Mouse (Mus musculus): Measurements from ENCODE around the gene Brd4. TPM values are rescaled to one million over a fixed set of nuclear protein-coding genes. Genes with fewer than 3 reads are reported as not detected.

Gene Brd4
- total RNA-seq, 2 experiments from 2014 or later, result 107 to 108 TPM

DNA sequence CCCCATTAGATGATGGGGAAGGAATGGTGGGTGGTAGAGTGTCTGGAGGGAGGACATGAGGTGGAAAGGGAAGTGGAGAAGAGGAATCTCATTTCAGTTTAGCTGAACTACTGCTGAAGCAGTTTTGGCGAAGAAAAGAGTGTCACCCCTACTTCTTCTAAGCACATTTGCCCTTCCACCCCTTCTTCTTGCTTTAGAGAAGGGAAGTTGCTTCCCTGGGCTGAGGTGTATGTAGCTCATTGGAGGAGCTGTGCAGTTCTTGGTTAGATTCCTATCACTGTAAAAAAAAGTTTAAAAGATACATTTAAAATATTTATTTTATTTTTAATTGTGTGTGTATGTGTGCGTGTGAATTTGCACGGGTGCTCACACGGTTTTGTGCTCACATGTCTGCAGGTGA lies 107.6 kb downstream of the Brd4 start:
- no peak for DNase-seq (ENCODE audit: low spot score in 2 of 2)

- DNase-seq (ENCODE audit: low spot score in 2 of 2), result no peak
These were observed 111.4 kb downstream of the Brd4 start for GRCm38 (mm10) chr17:32173166-32173565.

GRCm38 (mm10) chr17:32172485-32172884 lies 112.0 kb downstream of the Brd4 start:
- no peak for DNase-seq (ENCODE audit: low spot score in 2 of 2)

DNA sequence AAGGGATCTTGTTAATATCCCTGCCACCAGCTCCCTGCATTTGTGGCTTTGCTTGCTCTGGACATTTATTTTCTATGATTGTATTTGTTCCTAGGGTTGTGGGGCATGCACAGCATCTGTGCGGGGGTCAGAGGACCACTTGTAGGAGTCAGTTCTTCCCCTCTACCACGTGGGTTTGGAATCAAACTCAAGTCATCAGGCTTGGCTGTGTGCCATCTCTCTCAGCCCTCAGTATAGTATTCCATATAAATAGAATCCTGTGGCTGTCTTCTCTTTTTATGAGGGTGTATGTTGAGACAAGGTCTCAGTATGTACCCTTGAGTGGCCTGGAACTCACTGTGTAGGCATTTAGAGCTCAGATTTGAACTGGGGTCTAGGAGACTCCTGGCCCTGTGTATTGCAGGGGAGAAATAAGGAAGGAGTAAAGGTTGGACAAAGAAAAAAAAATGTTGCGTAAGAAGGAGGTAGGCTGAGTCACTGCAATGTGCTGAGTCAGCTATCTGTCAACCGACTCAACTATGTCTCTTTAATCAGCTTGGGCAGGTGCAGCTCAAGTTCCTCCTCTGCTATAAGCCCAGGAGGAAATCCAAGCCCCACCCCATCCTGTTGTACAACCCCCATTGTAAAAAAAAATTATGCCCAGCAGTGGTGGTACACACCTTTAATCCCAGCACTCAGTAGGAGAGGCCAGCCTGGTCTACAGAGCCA lies 114.8 kb downstream of the Brd4 start:
- no peak for DNase-seq (ENCODE audit: low spot score in 2 of 2)

DNA sequence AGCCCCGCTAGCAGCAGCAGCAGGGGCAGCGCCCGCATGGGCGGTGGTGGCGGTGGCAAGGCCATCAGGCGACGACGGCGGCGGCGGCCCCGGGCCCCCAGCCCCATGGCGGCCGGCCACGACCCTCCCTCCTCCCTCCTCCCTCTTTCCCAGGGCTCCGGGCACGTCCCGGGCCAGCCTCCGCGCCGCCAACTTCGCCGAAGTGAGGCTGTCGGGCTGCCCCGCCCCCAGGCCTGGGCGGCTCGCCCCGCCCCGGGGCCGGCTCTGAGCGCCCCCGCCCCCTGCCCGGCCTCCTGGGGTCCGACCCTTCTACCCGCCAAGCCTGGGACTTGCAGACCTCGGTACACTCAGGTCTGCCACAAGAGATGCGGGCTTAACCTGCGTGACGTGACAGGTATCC lies 117.8 kb downstream of the Brd4 start, which contains the start of gene Notch3:
TSS of gene Notch3 (minus strand) at position 166 of the 400 bp plus-strand sequence.
- no peak for DNase-seq (ENCODE audit: low spot score in 2 of 2)

DNA sequence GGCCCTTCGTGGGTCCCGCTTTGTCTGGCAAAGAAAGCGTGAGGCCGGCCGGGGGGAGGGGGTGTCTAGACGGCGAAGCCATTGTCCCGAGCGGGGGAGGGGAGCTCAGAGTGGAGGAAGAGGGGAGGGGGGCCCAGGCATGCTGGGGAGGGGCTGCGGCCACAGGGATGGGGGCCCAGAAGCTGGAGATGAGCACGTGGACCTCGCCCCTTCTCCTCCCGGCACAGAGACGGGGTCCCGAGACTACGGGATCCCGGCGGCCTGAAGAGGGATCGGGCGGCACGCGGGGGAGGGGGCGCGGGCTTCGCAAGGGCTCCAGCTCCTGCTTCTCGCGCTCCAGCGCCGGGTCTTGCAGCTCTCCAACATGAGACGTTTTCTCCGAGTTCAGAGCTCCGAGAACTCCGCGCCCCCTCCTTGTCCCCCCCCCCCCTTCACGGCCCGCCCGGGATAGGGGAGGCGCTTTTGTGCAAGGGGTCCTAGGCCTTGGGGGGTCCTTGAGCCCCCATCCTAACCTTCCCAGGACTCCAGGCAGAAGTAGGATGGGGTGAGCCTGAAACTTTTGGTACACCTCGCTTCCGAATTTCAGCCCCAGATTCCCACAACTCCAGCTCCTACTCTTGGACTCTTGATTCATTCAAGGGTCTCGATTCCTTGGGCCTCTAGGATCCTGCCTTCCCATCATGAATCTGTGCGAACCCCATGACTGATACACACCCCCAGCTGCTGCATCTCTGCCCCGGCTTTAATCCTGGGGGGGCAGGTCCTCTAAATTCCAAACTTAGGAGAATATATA lies 118.5 kb downstream of the Brd4 start:
- DNase-seq (ENCODE audit: low spot score in 2 of 2), result no peak

- no peak for DNase-seq (ENCODE audit: low spot score in 2 of 2)
These were observed 119.2 kb downstream of the Brd4 start for GRCm38 (mm10) chr17:32165266-32165802.

- no peak for DNase-seq (ENCODE audit: low spot score in 2 of 2)
These were observed 119.7 kb downstream of the Brd4 start for GRCm38 (mm10) chr17:32164780-32165179.

DNA sequence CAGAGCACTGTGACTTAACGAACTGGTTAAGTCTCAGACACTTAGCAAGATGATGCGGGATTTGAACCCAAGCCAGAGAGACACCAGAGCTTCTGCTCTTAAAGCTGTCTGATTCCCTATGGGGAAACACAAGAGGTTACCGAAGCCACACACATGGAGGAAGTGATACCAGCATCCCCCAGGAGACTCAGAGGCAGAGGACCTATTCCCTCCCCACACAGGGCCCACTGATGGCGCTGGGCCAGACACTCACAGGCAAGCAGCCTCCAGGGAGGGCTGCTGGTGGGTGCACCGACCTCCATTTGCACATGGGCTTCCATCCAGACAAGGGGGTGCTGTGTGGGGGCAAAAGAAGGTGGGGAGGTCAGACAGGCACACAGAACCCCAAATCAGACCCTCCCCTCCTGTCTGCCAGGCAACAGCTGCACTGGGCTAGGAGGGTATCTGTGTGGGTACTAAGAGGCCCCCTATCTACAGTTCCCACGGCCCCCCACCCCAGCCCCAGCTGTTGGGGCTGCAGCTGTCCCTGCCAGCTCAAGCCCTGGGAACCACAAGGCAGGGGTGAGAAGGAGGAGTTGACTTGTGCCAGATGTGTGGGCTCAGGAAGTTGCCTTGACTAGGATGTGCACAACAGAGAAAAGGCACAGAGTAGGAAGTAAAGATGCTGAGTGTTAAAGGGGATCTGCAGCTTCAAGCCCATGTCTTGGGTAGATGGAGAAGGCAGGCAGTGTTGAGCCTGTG lies 120.4 kb downstream of the Brd4 start:
- DNase-seq (ENCODE audit: low spot score in 2 of 2), result no peak

- DNase-seq (ENCODE audit: low spot score in 2 of 2), result peak; percentile 37 to 59
These were observed 122.2 kb downstream of the Brd4 start for GRCm38 (mm10) chr17:32162112-32162850.

GRCm38 (mm10) chr17:32160882-32161281 lies 123.6 kb downstream of the Brd4 start:
- DNase-seq (ENCODE audit: low spot score in 2 of 2), result no peak

DNA sequence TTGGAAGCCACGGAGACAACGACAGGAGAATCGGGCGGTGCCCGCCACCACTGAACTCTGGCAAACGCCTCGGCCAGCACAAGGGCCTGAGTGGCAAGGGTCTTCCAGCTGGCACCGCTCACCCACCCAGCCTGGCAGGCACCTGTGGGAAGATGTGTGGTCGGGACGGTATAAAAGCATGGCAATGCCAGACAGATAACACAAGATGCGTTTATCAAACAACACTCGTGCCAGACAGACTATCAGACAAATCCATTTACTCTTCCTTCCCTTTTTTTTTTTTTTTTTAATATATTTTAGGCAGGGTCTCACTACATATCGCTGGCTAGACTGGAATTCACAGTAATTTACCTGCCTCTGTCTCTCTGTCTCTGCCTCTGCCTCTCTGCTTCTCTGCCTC lies 125.7 kb downstream of the Brd4 start:
- DNase-seq (ENCODE audit: low spot score in 2 of 2), result no peak

GRCm38 (mm10) chr17:32146718-32147117 lies 137.8 kb downstream of the Brd4 start:
- DNase-seq (ENCODE audit: low spot score in 2 of 2), result no peak

Other genes starting within 250 kb of the Brd4 start
- gene Rrp1b, start 248.6 kb downstream of the Brd4 start, total RNA-seq (2021), result 10 to 100 TPM; 19.5 to 19.7 TPM
- gene Hsf2bp, start 248.4 kb downstream of the Brd4 start, total RNA-seq (2021), result 1 to 10 TPM in 1 of 2 experiments, under 1 TPM in 1; 0.72 to 1.8 TPM
- 1 to 10 TPM; 5.3 to 6.7 TPM for gene Notch3, start 117.9 kb downstream of the Brd4 start, total RNA-seq (2021)
- under 1 TPM; 0.23 to 0.42 TPM for gene Ephx3, start 95.2 kb downstream of the Brd4 start, total RNA-seq (2021)
- 10 to 100 TPM; 81.2 to 87.6 TPM for gene Akap8, start 36.5 kb upstream of the Brd4 start, total RNA-seq (2021)
- gene Akap8l, start 65.9 kb upstream of the Brd4 start, total RNA-seq (2021), result 100 to 1,000 TPM; 183 to 219 TPM
- gene Wiz, start 104.7 kb upstream of the Brd4 start, total RNA-seq (2021), result 10 to 100 TPM; 46.0 to 47.9 TPM
- 1 to 10 TPM; 3.3 to 4.6 TPM for gene Rasal3, start 118.9 kb upstream of the Brd4 start, total RNA-seq (2021)
- not detected for gene Pglyrp2, start 139.4 kb upstream of the Brd4 start, total RNA-seq (2021)
- not detected for gene Cyp4f39, start 168.0 kb upstream of the Brd4 start, total RNA-seq (2021)
- gene Cyp4f17, start 221.3 kb upstream of the Brd4 start, total RNA-seq (2021), result 1 to 10 TPM; 2.9 to 3.4 TPM

Measured in left cerebral cortex, adult 18-20 months (tissue).